8 mouse cellular contexts compared by ENCODE assay signal in genomic region chr12:75816981-75817856, GRCm38 (mm10). TPM values are rescaled to one million over a fixed set of nuclear protein-coding genes. Genes with fewer than 3 reads are reported as not detected.
DNase-seq lines count a peak whose midpoint lies in the region; ATAC-seq lines count a peak whose summit lies in the region.

No protein-coding gene starts in this region.

- H3K9me3 ChIP-seq in kidney, embryonic 15.5 days (replicated peaks): no peaks in the 10 kb centered on the region
- H3K9me3 ChIP-seq in embryonic facial prominence, embryonic 15.5 days (replicated peaks): no peaks in the 10 kb centered on the region
- H3K9me3 ChIP-seq in limb, embryonic 12.5 days: no peaks in the 10 kb centered on the region

- no peak for DNase-seq in kidney, adult 8-10 months
- peak; percentile 26 for DNase-seq in naive thymus-derived CD4-positive, alpha-beta T cell, adult 2 months (ENCODE audit: low read depth)
- no peak for DNase-seq in urinary bladder, postnatal 14 days (ENCODE audit: low spot score)
- DNase-seq in right cerebral cortex, postnatal 14 days: no peak
- DNase-seq in adrenal gland, postnatal 10 days: no peak

- H3K36me3 ChIP-seq in kidney, embryonic 15.5 days: no peaks in the 10 kb centered on the region
- no peaks in the 10 kb centered on the region for H3K36me3 ChIP-seq in embryonic facial prominence, embryonic 15.5 days
- H3K36me3 ChIP-seq in limb, embryonic 12.5 days: no peaks in the 10 kb centered on the region

- no peak overlapping the region for H3K27ac ChIP-seq in kidney, embryonic 15.5 days
- H3K27ac ChIP-seq in embryonic facial prominence, embryonic 15.5 days (replicated peaks): no peak overlapping the region
- no peak overlapping the region for H3K27ac ChIP-seq in limb, embryonic 12.5 days

- 13% methylated on average over 22 of the region's 25 CpGs for WGBS in kidney, embryonic 15.5 days
- WGBS in embryonic facial prominence, embryonic 15.5 days: 13% methylated on average over 22 of the region's 25 CpGs
- 9% methylated on average over 25 of the region's 25 CpGs for WGBS in limb, embryonic 12.5 days

- peak overlapping the region; percentile 93 for H3K4me3 ChIP-seq in kidney, embryonic 15.5 days (replicated peaks)
- H3K4me3 ChIP-seq in embryonic facial prominence, embryonic 15.5 days (replicated peaks): peak overlapping the region; percentile 87
- H3K4me3 ChIP-seq in limb, embryonic 12.5 days (replicated peaks): peak overlapping the region; percentile 76

- peaks cover 17% of the 10 kb centered on the region; the same call in 1 of the 2 replicates for H3K27me3 ChIP-seq in kidney, embryonic 15.5 days
- no peaks in the 10 kb centered on the region for H3K27me3 ChIP-seq in embryonic facial prominence, embryonic 15.5 days
- H3K27me3 ChIP-seq in limb, embryonic 12.5 days: peaks cover 13% of the 10 kb centered on the region

- H3K4me2 ChIP-seq in kidney, embryonic 15.5 days: peak overlapping the region; percentile 77
- peak overlapping the region; percentile 92 for H3K4me2 ChIP-seq in embryonic facial prominence, embryonic 15.5 days (replicated peaks)
- peak overlapping the region; percentile 79 for H3K4me2 ChIP-seq in limb, embryonic 12.5 days

- H3K9ac ChIP-seq in kidney, embryonic 15.5 days: peak overlapping the region; percentile 93; the same call in 1 of the 2 replicates
- H3K9ac ChIP-seq in embryonic facial prominence, embryonic 15.5 days: no peak overlapping the region
- H3K9ac ChIP-seq in limb, embryonic 12.5 days (replicated peaks): peak overlapping the region; percentile 95

- peaks cover 29% of the 10 kb centered on the region for H3K4me1 ChIP-seq in kidney, embryonic 15.5 days
- peaks cover 14% of the 10 kb centered on the region for H3K4me1 ChIP-seq in embryonic facial prominence, embryonic 15.5 days
- H3K4me1 ChIP-seq in limb, embryonic 12.5 days (replicated peaks): peaks cover 28% of the 10 kb centered on the region

- ATAC-seq in kidney, embryonic 15.5 days (replicated peaks; ENCODE audit: low FRiP score): no peak
- ATAC-seq in embryonic facial prominence, embryonic 15.5 days (ENCODE audit: insufficient number of reproducible peaks, low FRiP score, low TSS enrichment, low read depth): no peak
- ATAC-seq in limb, embryonic 12.5 days (ENCODE audit: insufficient number of reproducible peaks, insufficient read depth, low FRiP score, low TSS enrichment, low read depth): no peak

RNA-seq across cellular contexts. Expression of gene Syne2, which starts 0.7 kb away (rescaled TPM):
- polyA plus RNA-seq in kidney, embryonic 15.5 days (2015; fragmentation: Nextera tagmentation; extraction: Ambion mirVana): 60.2 and 60.9 TPM in 2 replicates
- polyA plus RNA-seq in embryonic facial prominence, embryonic 15.5 days (2015; fragmentation: Nextera tagmentation; extraction: Ambion mirVana): 40.8 and 45.2 TPM in 2 replicates
- polyA plus RNA-seq in limb, embryonic 12.5 days (2016; fragmentation: Nextera tagmentation; extraction: Ambion mirVana): 106 and 119 TPM in 2 replicates
- 10 to 100 TPM; 46.8 to 78.3 TPM for total RNA-seq in adrenal gland, postnatal 10 days (2021)
